Mouse (Mus musculus) splenic B cell, adult 2 months (primary cell): Measurements from ENCODE around the gene Eif4g2.

Experiments used
- DNase-seq: peaks from one replicate; pipeline ENCODE4 v3.0.0-alpha.2; 2011; ENCODE audit warnings: low read depth, low spot score
- H3K27me3 ChIP-seq: 2 replicates; pipeline ENCODE4 v1.6.1; 2012; ENCODE audit warnings: mild to moderate bottlenecking, low read length, moderate library complexity, mixed read lengths; ENCODE audit not compliant: control insufficient read depth, poor library complexity, insufficient read depth, severe bottlenecking
- H3K36me3 ChIP-seq: 2 replicates; pipeline ENCODE4 v1.6.1; 2012; ENCODE audit warnings: mild to moderate bottlenecking, low read length, moderate library complexity, mixed read lengths; ENCODE audit not compliant: control insufficient read depth, poor library complexity, insufficient read depth, severe bottlenecking

Gene Eif4g2

GRCm38 (mm10) chr7:111082822-111083732 lies at the start of gene Eif4g2:
Eif4g2 (minus strand) TSS chr7:111083030.
- Histone ChIP-seq H3K27me3 (no peaks in the 10 kb centered on the region), H3K36me3 (peaks cover 16% of the 10 kb centered on the region)
- DNase-seq, result peak; percentile 99

GRCm38 (mm10) chr7:111132596-111132995 lies 49.8 kb upstream of the Eif4g2 start:
- DNase-seq, result no peak
- Histone ChIP-seq H3K36me3 (no peaks in the 10 kb centered on the region), H3K27me3 (no peaks in the 10 kb centered on the region)

- no peak for DNase-seq
- Histone ChIP-seq H3K36me3 (no peaks in the 10 kb centered on the region), H3K27me3 (no peaks in the 10 kb centered on the region)
Measured at GRCm38 (mm10) chr7:111126636-111127395, 44.0 kb upstream of the Eif4g2 start.

GRCm38 (mm10) chr7:111123761-111124546 lies 41.1 kb upstream of the Eif4g2 start:
- DNase-seq, result peak; percentile 33
- no peaks in the 10 kb centered on the region for H3K27me3 ChIP-seq
- no peaks in the 10 kb centered on the region for H3K36me3 ChIP-seq

GRCm38 (mm10) chr7:111122531-111123130 lies 39.8 kb upstream of the Eif4g2 start:
- Histone ChIP-seq H3K36me3 (0 out of 2 replicates have a peak, but pooled peaks cover 1% of the 10 kb centered on the region), H3K27me3 (no peaks in the 10 kb centered on the region)
- DNase-seq, result peak; percentile 98

GRCm38 (mm10) chr7:111122084-111122530 lies 39.3 kb upstream of the Eif4g2 start:
- no peak for DNase-seq

GRCm38 (mm10) chr7:111121522-111121921 lies 38.7 kb upstream of the Eif4g2 start:
- Histone ChIP-seq H3K27me3 (no peaks in the 10 kb centered on the region), H3K36me3 (0 out of 2 replicates have a peak, but pooled peaks cover 1% of the 10 kb centered on the region)
- DNase-seq, result peak; percentile 22

More at GRCm38 (mm10) chr7:111122084-111122530, 39.3 kb upstream of the Eif4g2 start:
- H3K36me3 ChIP-seq, result 0 out of 2 replicates have a peak, but pooled peaks cover 1% of the 10 kb centered on the region
- no peaks in the 10 kb centered on the region for H3K27me3 ChIP-seq

- no peaks in the 10 kb centered on the region for H3K27me3 ChIP-seq
- no peak for DNase-seq
- 0 out of 2 replicates have a peak, but pooled peaks cover 3% of the 10 kb centered on the region for H3K36me3 ChIP-seq
Measured at GRCm38 (mm10) chr7:111109561-111109960, 26.7 kb upstream of the Eif4g2 start.

GRCm38 (mm10) chr7:111109161-111109560 lies 26.3 kb upstream of the Eif4g2 start:
- DNase-seq, result no peak
- Histone ChIP-seq H3K36me3 (0 out of 2 replicates have a peak, but pooled peaks cover under 1% of the 10 kb centered on the region), H3K27me3 (no peaks in the 10 kb centered on the region)

GRCm38 (mm10) chr7:111098196-111098595 lies 15.4 kb upstream of the Eif4g2 start:
- no peak for DNase-seq
- Histone ChIP-seq H3K36me3 (no peaks in the 10 kb centered on the region), H3K27me3 (no peaks in the 10 kb centered on the region)

GRCm38 (mm10) chr7:111095169-111095568 lies 12.3 kb upstream of the Eif4g2 start:
- Histone ChIP-seq H3K27me3 (no peaks in the 10 kb centered on the region), H3K36me3 (no peaks in the 10 kb centered on the region)
- no peak for DNase-seq

GRCm38 (mm10) chr7:111085153-111085552 lies 2.3 kb upstream of the Eif4g2 start:
- H3K27me3 ChIP-seq, result no peaks in the 10 kb centered on the region
- DNase-seq, result no peak

GRCm38 (mm10) chr7:111084443-111084842 lies 1.6 kb upstream of the Eif4g2 start:
- no peak for DNase-seq
- H3K36me3 ChIP-seq, result peaks cover 11% of the 10 kb centered on the region
- no peaks in the 10 kb centered on the region for H3K27me3 ChIP-seq

More at GRCm38 (mm10) chr7:111085153-111085552, 2.3 kb upstream of the Eif4g2 start:
- H3K36me3 ChIP-seq, result peaks cover 7% of the 10 kb centered on the region

- Histone ChIP-seq H3K27me3 (no peaks in the 10 kb centered on the region), H3K36me3 (peaks cover 13% of the 10 kb centered on the region)
- no peak for DNase-seq
Measured at GRCm38 (mm10) chr7:111083733-111084120, 897 bp upstream of the Eif4g2 start.
